Mouse (Mus musculus) embryo, embryonic 11.5 days (tissue): ENCODE measurements at regions not wholly inside any gene's neighbourhood (a gene's known extent, or its start where the extent isn't known, plus 50 kb on each side); places are given as distances from the start of the nearest gene placed in this dataset.
"Not testable (repeated sequence)": the region's sequence is repeated elsewhere in the genome, so short reads cannot be mapped to it uniquely, and the experiment has no call there.

Experiments
- DNase-seq: peaks from one replicate; pipeline ENCODE4 v3.0.0-alpha.2; 2012; ENCODE audit warnings: low read depth, low spot score

- no peak for DNase-seq
These were observed 167.9 kb downstream of the Basp1 start for GRCm38 (mm10) chr15:25245631-25246030.

GRCm38 (mm10) chr15:25237665-25238664 lies 175.6 kb downstream of the Basp1 start:
- DNase-seq = no peak

- no peak for DNase-seq
These were observed 177.3 kb downstream of the Basp1 start for GRCm38 (mm10) chr15:25236191-25236723.

- DNase-seq = no peak
These were observed 179.4 kb downstream of the Basp1 start for GRCm38 (mm10) chr15:25234064-25234700.

GRCm38 (mm10) chr15:25230213-25230612 lies 183.4 kb downstream of the Basp1 start:
- no peak for DNase-seq

GRCm38 (mm10) chr15:25229807-25230206 lies 183.8 kb downstream of the Basp1 start:
- DNase-seq = no peak

- no peak for DNase-seq
These were observed 186.1 kb downstream of the Basp1 start for GRCm38 (mm10) chr15:25227496-25227895.

GRCm38 (mm10) chr15:25225936-25226335 lies 187.6 kb downstream of the Basp1 start:
- DNase-seq = no peak

GRCm38 (mm10) chr15:25225431-25225830 lies 188.1 kb downstream of the Basp1 start:
- DNase-seq = no peak

- DNase-seq = no peak
These were observed 191.8 kb downstream of the Basp1 start for GRCm38 (mm10) chr15:25221749-25222148.

- no peak for DNase-seq
These were observed 197.2 kb downstream of the Basp1 start for GRCm38 (mm10) chr15:25216375-25216774.

GRCm38 (mm10) chr15:25202097-25202496 lies 211.5 kb downstream of the Basp1 start:
- no peak for DNase-seq

- not testable (repeated sequence) for DNase-seq
These were observed 213.3 kb downstream of the Basp1 start for GRCm38 (mm10) chr15:25200249-25200648.

- DNase-seq = no peak
These were observed 225.7 kb downstream of the Basp1 start for GRCm38 (mm10) chr15:25187881-25188326.

- no peak for DNase-seq
These were observed 240.8 kb downstream of the Basp1 start for GRCm38 (mm10) chr15:25172755-25173154.

GRCm38 (mm10) chr15:25146371-25146770 lies 267.2 kb downstream of the Basp1 start:
- no peak for DNase-seq

GRCm38 (mm10) chr15:25144228-25144627 lies 269.3 kb downstream of the Basp1 start:
- no peak for DNase-seq

- DNase-seq = no peak
These were observed 273.0 kb downstream of the Basp1 start for GRCm38 (mm10) chr15:25140389-25141181.

- peak; percentile 20 for DNase-seq
These were observed 276.5 kb downstream of the Basp1 start for GRCm38 (mm10) chr15:25137091-25137490.

GRCm38 (mm10) chr15:25135471-25136262 lies 277.9 kb downstream of the Basp1 start:
- no peak for DNase-seq

GRCm38 (mm10) chr15:25130096-25130495 lies 283.5 kb downstream of the Basp1 start:
- DNase-seq = no peak
